Mouse (Mus musculus) liver, adult 2 months (tissue): ENCODE measurements at regions not wholly inside any gene's neighbourhood (a gene's known extent, or its start where the extent isn't known, plus 50 kb on each side); places are given as distances from the start of the nearest gene placed in this dataset.

Experiments used
- CTCF ChIP-seq: fragments of 200-500 bp; IDR thresholded peaks from 2 replicates; pipeline ENCODE4 v1.5.1; 2011; ENCODE audit warnings: low read depth, low read length, control low read depth
- POLR2A ChIP-seq: fragments of 200-500 bp; IDR thresholded peaks from 2 replicates; pipeline ENCODE4 v1.6.1; 2011; ENCODE audit warnings: low read length, control low read depth; ENCODE audit not compliant: insufficient read depth; ENCODE audit errors: extremely low read depth

DNA sequence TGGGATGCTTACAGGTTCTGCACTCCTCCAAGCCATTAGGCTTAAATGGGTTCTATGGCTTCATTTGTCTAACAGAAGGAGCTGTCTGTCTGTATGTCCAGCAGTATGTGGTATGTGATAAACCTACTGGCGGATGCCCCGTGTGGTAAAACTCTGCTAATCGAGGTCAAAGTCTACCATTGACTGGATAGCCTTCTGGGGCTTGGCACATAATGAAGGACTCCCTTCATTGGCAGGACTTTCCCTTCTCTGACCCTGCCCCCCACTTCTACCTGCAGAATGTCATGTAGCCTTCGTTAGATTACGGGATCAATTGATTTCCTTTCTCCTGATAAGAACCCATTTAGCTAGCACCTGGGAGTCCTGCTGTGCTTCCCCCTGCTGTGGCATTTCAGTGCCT lies 101.7 kb downstream of the Pdgfra start:
- no peak for TF ChIP-seq POLR2A
- TF ChIP-seq CTCF, result no peak
